Mouse (Mus musculus) intestine, embryonic 15.5 days (tissue): ENCODE measurements around the gene Mybph. TPM values are rescaled to one million over a fixed set of nuclear protein-coding genes. Genes with fewer than 3 reads are reported as not detected.
A peak's percentile ranks its signal among the peaks of the same experiment; 100 is the strongest.

ENCODE experiments used
- ATAC-seq: fragments of 200-750 bp; cut with Nextera tagmentation; 2 replicates; pipeline ENCODE4 v1.8.0; 2017; ENCODE audit warnings: moderate TSS enrichment, moderate library complexity
- H3K27ac ChIP-seq: fragments of 300-500 bp; sonication (generic); 2 replicates; pipeline ENCODE4 v1.5.1; 2015; ENCODE audit warnings: mild to moderate bottlenecking, inconsistent platforms
- H3K27me3 ChIP-seq: fragments of 300-500 bp; sonication (generic); replicated peaks from 2 replicates; pipeline ENCODE4 v1.6.1; 2015; ENCODE audit warnings: inconsistent platforms
- H3K36me3 ChIP-seq: fragments of 300-500 bp; sonication (generic); 2 replicates; pipeline ENCODE4 v1.6.1; 2015; ENCODE audit warnings: inconsistent platforms
- H3K4me1 ChIP-seq: fragments of 300-500 bp; sonication (generic); replicated peaks from 2 replicates; pipeline ENCODE4 v1.6.1; 2015; ENCODE audit warnings: inconsistent platforms
- H3K4me2 ChIP-seq: fragments of 300-500 bp; sonication (generic); replicated peaks from 2 replicates; pipeline ENCODE4 v1.6.1; 2015; ENCODE audit warnings: mild to moderate bottlenecking, inconsistent platforms
- H3K4me3 ChIP-seq: fragments of 300-500 bp; sonication (generic); replicated peaks from 2 replicates; pipeline ENCODE4 v1.5.1; 2015; ENCODE audit warnings: inconsistent platforms
- H3K9ac ChIP-seq: fragments of 300-500 bp; sonication (generic); 2 replicates; pipeline ENCODE4 v1.6.1; 2015; ENCODE audit warnings: inconsistent platforms
- H3K9me3 ChIP-seq: fragments of 300-500 bp; sonication (generic); 2 replicates; pipeline ENCODE4 v1.6.1; 2016; ENCODE audit warnings: inconsistent platforms
- WGBS: fragments of 180-500 bp; shearing (Covaris S2); methylation state at CpG from one replicate; pipeline ENCODE4 v1.1.7; 2015; 5-methylcytosine and 5-hydroxymethylcytosine counted together
- polyA plus RNA-seq: library from polyadenylated mRNA; unstranded; fragments of >200 nt; fragmentation: Nextera tagmentation; extraction: Ambion mirVana; gene quantifications from 2 replicates; pipeline ENCODE4 v1.2.1, GENCODE M21; 2015

Gene Mybph
- polyA plus RNA-seq, 1 experiment from 2014 or later, result 0.52 TPM

GRCm38 (mm10) chr1:134164454-134164853 is 28.8 kb upstream of the Mybph start:
- WGBS, result 64% methylated on average over 4 of the region's 4 CpGs
- Histone ChIP-seq H3K9ac (no peak overlapping the region), H3K9me3 (no peaks in the 10 kb centered on the region), H3K27ac (no peak overlapping the region), H3K36me3 (no peaks in the 10 kb centered on the region), H3K4me2 (no peak overlapping the region), H3K4me3 (no peak overlapping the region), H3K27me3 (no peaks in the 10 kb centered on the region), H3K4me1 (0 out of 2 replicates have a peak, but pooled peaks cover 4% of the 10 kb centered on the region)
- ATAC-seq, result no peak

DNA sequence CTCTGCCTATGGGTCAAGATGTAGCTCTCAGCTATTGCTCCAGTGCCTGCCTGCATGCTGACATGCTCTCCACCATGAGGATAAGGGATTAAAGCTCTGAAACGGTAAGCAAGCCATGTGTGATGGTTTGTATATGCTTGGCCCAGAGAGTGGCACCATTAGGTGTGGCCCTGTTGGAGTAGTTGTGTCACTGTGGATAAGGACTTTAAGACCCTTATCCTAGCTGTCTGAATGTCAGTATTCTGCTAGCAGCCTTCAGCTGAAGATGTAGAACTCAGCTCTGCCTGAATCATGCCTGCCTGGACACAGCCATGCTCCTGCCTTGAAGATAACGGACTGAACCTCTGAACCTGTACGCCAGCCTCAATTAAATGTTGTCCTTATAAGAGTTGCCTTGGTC is 26.7 kb upstream of the Mybph start:
- Histone ChIP-seq H3K4me1 (0 out of 2 replicates have a peak, but pooled peaks cover 4% of the 10 kb centered on the region), H3K9me3 (no peaks in the 10 kb centered on the region), H3K9ac (no peak overlapping the region), H3K4me2 (no peak overlapping the region), H3K36me3 (no peaks in the 10 kb centered on the region), H3K27ac (no peak overlapping the region), H3K27me3 (no peaks in the 10 kb centered on the region), H3K4me3 (no peak overlapping the region)
- 92% methylated on average over 3 of the region's 3 CpGs for WGBS
- no peak for ATAC-seq

DNA sequence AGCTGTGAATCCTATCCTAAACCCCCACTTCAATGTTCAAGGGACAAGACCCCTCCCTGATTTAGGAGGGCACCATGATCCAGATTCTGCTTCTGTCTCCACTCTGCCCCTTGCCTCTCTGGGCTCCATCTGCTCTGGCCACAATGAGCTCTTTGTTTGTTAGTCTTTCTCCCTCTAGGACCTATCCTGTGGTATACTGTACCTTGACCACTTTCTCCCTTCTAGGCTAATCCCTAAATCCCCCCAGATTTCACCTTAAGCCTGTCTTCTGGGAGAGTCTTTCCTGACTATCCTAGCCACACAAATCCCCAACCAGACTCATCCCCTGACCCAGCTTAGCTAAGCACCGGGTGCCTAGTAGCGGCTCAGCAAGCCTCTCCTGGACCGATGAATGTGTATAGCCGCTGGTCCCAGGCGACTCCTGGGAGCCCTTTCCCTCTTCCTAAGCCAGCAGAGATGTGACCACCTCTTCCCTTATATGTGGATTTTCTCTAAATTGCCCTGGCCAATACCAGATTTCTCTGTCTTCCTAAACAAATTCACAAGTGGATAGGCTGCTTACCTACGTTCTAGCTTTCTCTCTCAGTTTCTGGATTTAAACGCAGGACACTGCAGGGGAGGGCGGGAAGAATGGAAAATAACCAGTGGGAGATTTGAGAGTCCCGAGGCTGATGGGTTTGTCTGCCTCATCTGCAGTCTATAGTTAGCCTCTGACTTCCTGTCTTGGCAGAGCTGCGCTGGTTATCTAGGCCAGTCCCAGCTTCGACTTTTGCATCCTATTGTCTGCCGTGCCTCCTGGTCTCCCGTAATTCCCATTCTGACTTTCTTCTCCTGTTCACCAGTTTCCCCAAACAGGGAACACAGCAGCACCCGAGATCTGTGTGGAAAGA is 25.6 kb upstream of the Mybph start:
- H3K27ac ChIP-seq, result no peak overlapping the region
- no peak overlapping the region for H3K4me3 ChIP-seq
- H3K9me3 ChIP-seq, result no peaks in the 10 kb centered on the region
- no peaks in the 10 kb centered on the region for H3K36me3 ChIP-seq
- WGBS, result 60% methylated on average over 14 of the region's 14 CpGs
- no peak for ATAC-seq
- H3K4me1 ChIP-seq, result 0 out of 2 replicates have a peak, but pooled peaks cover 4% of the 10 kb centered on the region
- no peaks in the 10 kb centered on the region for H3K27me3 ChIP-seq
- H3K4me2 ChIP-seq, result no peak overlapping the region
- H3K9ac ChIP-seq, result no peak overlapping the region

DNA sequence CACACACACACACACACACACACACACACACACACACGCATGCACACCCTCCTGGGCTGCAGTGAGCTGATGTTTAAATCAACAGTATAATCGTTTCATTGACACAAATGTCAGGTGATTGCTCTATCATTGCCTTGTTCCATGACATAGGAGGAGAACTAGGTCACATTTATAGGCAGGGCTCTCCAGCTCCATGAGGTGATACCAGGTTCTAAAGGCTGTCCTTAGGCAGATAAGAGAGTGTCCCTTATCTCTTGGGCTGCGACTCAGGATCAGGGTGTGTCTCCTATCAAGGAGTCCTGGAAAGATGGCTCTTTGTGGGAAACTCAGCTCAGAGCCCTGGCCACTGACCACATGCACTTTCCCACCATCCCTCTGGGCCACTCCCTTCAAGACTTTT is 24.7 kb upstream of the Mybph start:
- Histone ChIP-seq H3K27ac (no peak overlapping the region), H3K9me3 (no peaks in the 10 kb centered on the region), H3K4me2 (no peak overlapping the region), H3K36me3 (no peaks in the 10 kb centered on the region), H3K27me3 (no peaks in the 10 kb centered on the region), H3K4me3 (no peak overlapping the region), H3K4me1 (0 out of 2 replicates have a peak, but pooled peaks cover 4% of the 10 kb centered on the region), H3K9ac (no peak overlapping the region)
- peak; percentile 91 for ATAC-seq
- WGBS, result 66% methylated on average over 3 of the region's 3 CpGs

DNA sequence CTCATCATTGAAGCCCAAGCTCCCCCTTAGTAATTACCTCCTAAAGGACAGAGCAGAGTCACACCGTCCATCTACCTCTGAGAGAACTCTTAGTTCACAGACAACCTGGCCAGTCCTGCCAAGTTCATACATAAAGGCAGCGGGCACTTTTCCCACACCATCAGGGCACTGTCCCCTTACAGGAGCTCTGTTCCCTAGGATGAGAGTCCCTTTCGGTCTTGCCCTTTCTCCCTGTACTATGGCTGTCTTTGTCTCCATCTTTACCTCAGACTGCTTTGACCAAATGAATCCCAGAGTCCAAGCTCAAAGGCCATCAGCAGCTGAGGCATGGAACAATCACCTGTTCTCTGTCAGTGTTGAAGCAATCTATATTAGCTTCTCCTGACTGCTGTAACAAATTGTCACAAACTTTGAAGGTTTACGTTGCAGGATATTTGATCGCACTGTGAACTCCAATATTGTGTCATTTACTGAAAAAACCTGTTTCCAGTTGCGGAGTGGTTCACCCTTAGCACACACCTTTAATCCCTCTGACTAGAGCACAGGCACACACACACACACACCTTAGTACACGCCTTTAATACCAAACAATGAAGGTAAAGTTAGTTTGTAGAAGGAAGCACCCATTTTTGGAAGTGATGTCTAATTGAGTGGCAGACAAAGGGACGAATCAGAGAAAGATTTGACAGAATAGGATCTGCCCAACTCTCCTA is 24.1 kb upstream of the Mybph start:
- Histone ChIP-seq H3K9me3 (no peaks in the 10 kb centered on the region), H3K4me1 (0 out of 2 replicates have a peak, but pooled peaks cover 4% of the 10 kb centered on the region), H3K36me3 (no peaks in the 10 kb centered on the region), H3K4me2 (no peak overlapping the region), H3K27ac (no peak overlapping the region), H3K27me3 (no peaks in the 10 kb centered on the region), H3K9ac (no peak overlapping the region), H3K4me3 (no peak overlapping the region)
- no peak for ATAC-seq
- 86% methylated on average over 8 of the region's 8 CpGs for WGBS

GRCm38 (mm10) chr1:134173081-134173480 is 20.2 kb upstream of the Mybph start:
- 63% methylated on average over 7 of the region's 7 CpGs for WGBS
- H3K27me3 ChIP-seq, result no peaks in the 10 kb centered on the region
- no peaks in the 10 kb centered on the region for H3K9me3 ChIP-seq
- H3K4me1 ChIP-seq, result 0 out of 2 replicates have a peak, but pooled peaks cover 4% of the 10 kb centered on the region
- no peak for ATAC-seq
- H3K4me2 ChIP-seq, result no peak overlapping the region
- H3K9ac ChIP-seq, result no peak overlapping the region
- H3K4me3 ChIP-seq, result no peak overlapping the region
- H3K36me3 ChIP-seq, result no peaks in the 10 kb centered on the region
- H3K27ac ChIP-seq, result no peak overlapping the region

GRCm38 (mm10) chr1:134177976-134178375 is 15.3 kb upstream of the Mybph start:
- no peak for ATAC-seq
- no peak overlapping the region for H3K4me3 ChIP-seq
- no peaks in the 10 kb centered on the region for H3K4me1 ChIP-seq
- H3K9ac ChIP-seq, result no peak overlapping the region
- H3K27me3 ChIP-seq, result no peaks in the 10 kb centered on the region
- no peaks in the 10 kb centered on the region for H3K9me3 ChIP-seq
- no peaks in the 10 kb centered on the region for H3K36me3 ChIP-seq
- H3K4me2 ChIP-seq, result no peak overlapping the region
- H3K27ac ChIP-seq, result no peak overlapping the region
- 82% methylated on average over 5 of the region's 5 CpGs for WGBS

- WGBS, result 61% methylated on average over 4 of the region's 4 CpGs
- no peak within 1 kb of the TSS for H3K27ac ChIP-seq
These were observed 11.2 kb upstream of the Mybph start, which contains the start of gene Chil1 for GRCm38 (mm10) chr1:134182025-134182424. Gene Chil1 (plus strand): TSS chr1:134182176.

GRCm38 (mm10) chr1:134184089-134184488 is 9.2 kb upstream of the Mybph start:
- no peak overlapping the region for H3K9ac ChIP-seq
- H3K4me3 ChIP-seq, result no peak overlapping the region
- H3K9me3 ChIP-seq, result no peaks in the 10 kb centered on the region
- H3K4me2 ChIP-seq, result no peak overlapping the region
- H3K27me3 ChIP-seq, result no peaks in the 10 kb centered on the region; the same call in 1 of the 2 replicates
- ATAC-seq, result no peak
- H3K27ac ChIP-seq, result no peak overlapping the region
- 77% methylated on average over 4 of the region's 4 CpGs for WGBS
- H3K36me3 ChIP-seq, result no peaks in the 10 kb centered on the region
- no peaks in the 10 kb centered on the region for H3K4me1 ChIP-seq

More at GRCm38 (mm10) chr1:134182025-134182424, 11.2 kb upstream of the Mybph start, which contains the start of gene Chil1:
- Histone ChIP-seq H3K36me3 (no peaks in the 10 kb centered on the region), H3K27me3 (no peaks in the 10 kb centered on the region; the same call in 1 of the 2 replicates), H3K9me3 (no peaks in the 10 kb centered on the region), H3K4me2 (no peak within 1 kb of the TSS), H3K4me3 (no peak within 1 kb of the TSS), H3K4me1 (no peaks in the 10 kb centered on the region), H3K9ac (no peak within 1 kb of the TSS)
- ATAC-seq, result no peak

GRCm38 (mm10) chr1:134188217-134188616 is 5.0 kb upstream of the Mybph start:
- 83% methylated on average over 5 of the region's 5 CpGs for WGBS

GRCm38 (mm10) chr1:134188989-134189729 is 4.1 kb upstream of the Mybph start:
- Histone ChIP-seq H3K4me2 (no peak overlapping the region), H3K27ac (no peak overlapping the region), H3K9ac (no peak overlapping the region), H3K9me3 (no peaks in the 10 kb centered on the region), H3K36me3 (no peaks in the 10 kb centered on the region), H3K4me3 (no peak overlapping the region), H3K4me1 (peaks cover 12% of the 10 kb centered on the region), H3K27me3 (no peaks in the 10 kb centered on the region; the same call in 1 of the 2 replicates)
- WGBS, result 27% methylated on average over 12 of the region's 12 CpGs
- peak; percentile 53; the same call in 1 of the 2 replicates for ATAC-seq

More at GRCm38 (mm10) chr1:134188217-134188616, 5.0 kb upstream of the Mybph start:
- no peak overlapping the region for H3K27ac ChIP-seq
- H3K27me3 ChIP-seq, result no peaks in the 10 kb centered on the region; the same call in 1 of the 2 replicates
- no peak overlapping the region for H3K4me3 ChIP-seq
- H3K4me1 ChIP-seq, result 0 out of 2 replicates have a peak, but pooled peaks cover 4% of the 10 kb centered on the region
- H3K9me3 ChIP-seq, result no peaks in the 10 kb centered on the region
- no peak for ATAC-seq
- H3K4me2 ChIP-seq, result no peak overlapping the region
- no peak overlapping the region for H3K9ac ChIP-seq
- no peaks in the 10 kb centered on the region for H3K36me3 ChIP-seq

DNA sequence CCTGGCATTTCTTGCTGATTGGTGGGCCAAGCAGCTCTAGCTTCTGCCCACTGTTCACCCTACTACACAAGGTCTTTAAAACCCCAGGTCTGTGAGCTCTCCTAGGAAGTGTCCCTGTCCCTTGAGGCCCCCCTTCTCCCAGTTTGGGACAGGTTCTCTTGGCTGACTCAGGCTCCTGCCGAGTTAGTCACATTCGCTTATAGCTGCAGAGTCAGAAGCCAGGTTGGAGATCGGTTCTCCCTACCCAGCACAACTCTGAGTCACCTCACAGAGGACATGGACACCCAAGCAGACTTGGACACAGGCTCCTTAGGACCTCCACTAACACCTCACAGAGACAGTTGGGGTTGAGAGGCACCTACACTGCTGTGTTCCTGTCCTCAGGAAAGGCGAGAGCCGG is 2.1 kb upstream of the Mybph start:
- Histone ChIP-seq H3K4me1 (peaks cover 24% of the 10 kb centered on the region), H3K4me3 (no peak overlapping the region), H3K27me3 (no peaks in the 10 kb centered on the region; the same call in 1 of the 2 replicates), H3K27ac (no peak overlapping the region), H3K9ac (no peak overlapping the region), H3K4me2 (no peak overlapping the region), H3K9me3 (no peaks in the 10 kb centered on the region), H3K36me3 (no peaks in the 10 kb centered on the region)
- ATAC-seq, result no peak
- 89% methylated on average over 5 of the region's 5 CpGs for WGBS
